Mouse (Mus musculus) heart, adult 11 months (tissue): ENCODE measurements around the gene Hs3st6.
A peak's percentile ranks its signal among the peaks of the same experiment; 100 is the strongest.
"Not testable (repeated sequence)": the region's sequence is repeated elsewhere in the genome, so short reads cannot be mapped to it uniquely, and the experiment has no call there.

Experiments used
- DNase-seq: peaks from one replicate; pipeline ENCODE4 v3.0.0; 2022

The Hs3st6 gene

DNA sequence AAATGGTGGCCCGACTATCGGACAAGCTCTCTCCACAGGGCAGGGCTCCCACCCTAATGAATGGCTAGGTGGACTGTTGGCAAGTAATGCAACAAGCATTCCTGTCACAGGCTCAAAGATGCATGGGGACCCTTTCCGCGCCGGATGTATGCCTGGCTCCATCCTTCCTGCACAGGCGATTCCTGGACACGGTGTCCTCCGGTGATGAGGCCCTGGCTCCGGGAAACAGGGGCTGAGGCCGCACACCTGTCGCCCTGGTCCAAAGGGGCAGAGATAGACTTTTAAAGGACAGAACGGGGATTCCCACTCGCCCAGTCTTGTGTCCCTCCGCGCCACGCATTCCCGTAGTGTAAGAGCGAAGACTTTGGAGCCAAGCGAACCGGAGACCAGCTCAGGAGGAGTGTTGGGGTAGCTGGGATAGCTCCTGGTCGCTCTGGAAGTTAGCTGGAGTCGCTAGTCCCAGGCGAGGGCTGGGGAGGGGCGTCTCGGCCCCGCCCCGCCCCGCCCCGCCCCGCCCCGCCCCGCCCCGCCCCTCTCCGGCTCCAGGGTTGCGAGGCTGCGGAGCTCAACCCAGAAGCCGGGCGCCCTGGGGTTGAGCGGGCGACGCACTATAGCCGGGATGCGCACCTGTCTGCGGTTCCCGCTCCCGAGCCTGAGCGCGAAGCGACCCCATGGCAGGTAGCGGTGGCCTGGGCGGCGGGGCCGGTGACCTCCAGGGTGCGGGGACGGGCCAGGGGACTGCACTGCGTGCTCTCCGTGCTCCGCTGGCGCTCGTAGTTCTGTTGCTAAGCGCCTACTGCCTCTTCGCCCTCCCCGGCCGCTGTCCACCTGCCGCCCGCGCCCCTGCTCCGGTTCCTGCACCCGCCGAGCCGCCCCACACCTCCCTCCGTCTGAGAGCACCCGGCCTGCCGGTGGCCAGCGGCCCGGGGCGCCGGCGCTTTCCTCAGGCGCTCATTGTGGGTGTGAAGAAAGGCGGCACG, at the start of gene Hs3st6:
Hs3st6 (plus strand) TSS at position 574 of the 980 bp plus-strand sequence.
- DNase-seq, result no peak

DNA sequence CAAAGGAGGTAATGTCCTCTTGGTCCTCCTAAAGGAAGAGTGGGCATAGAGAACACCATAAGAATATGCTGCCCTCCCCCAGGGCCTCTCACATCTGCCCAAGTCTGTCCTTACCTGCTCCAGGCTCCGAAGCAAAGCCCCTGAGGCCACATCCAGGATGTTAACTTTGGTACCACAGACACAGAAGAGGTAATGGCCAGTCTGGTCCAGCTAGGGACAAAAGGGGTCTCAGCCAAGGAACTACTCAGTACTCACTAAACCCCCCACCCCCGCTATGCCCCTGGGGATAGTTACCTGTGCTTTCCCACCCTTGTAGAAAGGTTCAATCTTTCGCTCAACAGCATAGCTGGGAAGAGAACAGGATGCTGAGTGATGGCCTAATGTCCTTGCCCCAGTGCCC, 47.0 kb upstream of the Hs3st6 start:
- DNase-seq, result peak; percentile 92

DNA sequence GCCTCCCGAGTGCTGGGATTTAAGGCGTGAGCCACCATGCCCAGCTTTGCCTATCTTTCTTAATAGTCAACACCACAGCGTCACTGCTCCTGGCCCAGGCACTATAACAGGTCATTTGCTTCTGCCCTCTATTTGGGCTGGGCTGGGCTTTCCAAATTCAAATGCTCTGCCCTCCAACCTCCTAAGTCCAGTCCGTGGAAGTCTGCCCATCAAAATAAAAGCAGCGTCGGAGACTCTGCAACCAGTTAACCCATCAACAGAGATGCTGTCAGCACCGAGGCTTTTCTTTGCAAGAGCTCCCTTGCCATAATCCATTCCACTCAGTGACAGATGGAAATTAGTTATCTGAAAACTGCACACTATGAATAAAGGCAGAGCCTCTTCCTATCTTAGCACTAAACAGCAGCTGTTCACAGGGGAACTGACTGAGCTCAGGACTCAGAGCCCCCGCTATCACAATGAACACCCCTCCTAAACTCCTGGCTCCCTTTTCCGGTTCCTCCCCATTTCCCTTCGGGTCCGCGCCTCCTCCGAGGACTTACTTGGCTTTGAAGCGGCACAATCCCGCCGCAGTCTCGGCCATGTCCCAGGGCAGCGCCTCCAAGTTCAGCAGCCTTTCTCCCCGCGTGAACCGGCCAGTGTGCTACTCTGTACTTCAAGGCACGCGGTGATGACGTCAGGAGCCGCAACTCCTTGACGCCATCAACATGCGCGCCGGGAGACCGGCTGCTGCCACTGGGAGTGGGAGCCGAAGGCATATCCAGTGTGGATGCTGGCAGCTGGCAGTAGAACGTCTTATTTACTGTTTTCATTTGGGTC, 45.6 kb upstream of the Hs3st6 start, which contains the start of gene Tbl3:
Tbl3 (minus strand) TSS at position 679 of the 819 bp plus-strand sequence.
- DNase-seq, result peak; percentile 99

DNA sequence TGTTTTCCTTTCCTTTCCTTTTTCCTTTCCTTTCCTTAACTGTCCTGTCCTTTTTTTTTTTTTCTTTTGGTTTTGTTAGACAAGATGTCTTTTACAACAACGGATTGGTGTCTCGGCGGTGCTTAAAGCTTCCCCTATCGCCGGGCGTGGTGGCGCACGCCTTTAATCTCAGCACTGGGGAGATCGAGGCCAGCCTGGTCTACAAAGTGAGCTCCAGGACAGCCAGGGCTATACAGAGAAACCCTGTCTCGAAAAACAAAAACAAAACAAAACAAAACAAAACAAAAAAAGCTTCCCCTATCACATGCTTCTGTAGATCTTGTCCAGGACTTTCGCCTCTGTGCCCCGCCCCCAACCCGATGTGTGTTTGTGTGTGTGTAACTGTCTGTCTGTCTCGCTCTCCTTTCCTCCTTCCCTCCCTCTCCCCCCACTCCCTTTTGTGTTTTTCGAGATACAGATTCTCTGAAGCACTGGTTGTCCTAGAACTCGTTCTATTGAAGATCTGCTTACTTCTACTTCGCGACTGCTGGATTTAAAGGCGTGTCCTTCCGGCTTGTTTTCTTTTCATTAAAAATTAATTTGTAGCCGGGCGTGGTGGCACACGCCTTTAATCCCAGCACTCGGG, 44.9 kb upstream of the Hs3st6 start:
- DNase-seq, result peak; percentile 88

DNA sequence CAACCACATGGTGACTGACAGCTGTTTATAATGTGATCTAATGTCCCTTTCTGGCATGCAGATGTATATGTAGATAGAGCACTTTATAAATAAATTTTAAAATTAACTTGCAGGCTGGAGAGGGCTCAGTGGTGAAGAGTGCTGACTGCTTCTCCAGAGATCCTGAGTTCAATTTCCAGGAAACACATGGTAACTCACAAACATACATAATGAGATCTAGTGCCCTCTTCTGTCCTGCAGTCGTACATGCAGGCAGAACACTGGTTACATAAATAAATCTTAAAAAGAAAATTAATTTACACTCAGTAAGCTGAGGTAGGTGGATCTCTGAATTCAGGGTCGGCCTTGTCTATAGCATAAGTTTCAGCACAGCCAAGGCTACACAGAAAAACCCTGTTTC, 44.1 kb upstream of the Hs3st6 start:
- no peak for DNase-seq

DNA sequence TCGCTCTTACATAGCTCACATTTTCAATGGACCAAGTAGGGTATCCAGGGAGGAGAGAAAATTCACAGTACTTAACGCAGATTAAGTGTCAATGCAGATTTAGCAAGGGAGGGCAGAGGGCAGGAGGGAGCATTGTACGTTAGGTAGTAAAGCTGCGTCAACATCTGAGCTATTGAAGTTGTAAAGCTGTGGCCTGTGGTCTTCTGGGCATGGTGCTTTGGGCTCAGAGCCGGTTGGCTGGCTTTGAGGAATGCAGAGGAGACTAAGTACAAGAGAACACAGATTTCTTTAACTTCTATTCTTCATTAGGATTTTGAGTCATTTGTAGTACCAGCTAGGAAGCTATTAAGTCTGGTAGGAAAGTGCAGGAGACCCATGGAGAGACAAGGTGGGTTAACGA, 37.2 kb upstream of the Hs3st6 start:
- DNase-seq, result no peak

DNA sequence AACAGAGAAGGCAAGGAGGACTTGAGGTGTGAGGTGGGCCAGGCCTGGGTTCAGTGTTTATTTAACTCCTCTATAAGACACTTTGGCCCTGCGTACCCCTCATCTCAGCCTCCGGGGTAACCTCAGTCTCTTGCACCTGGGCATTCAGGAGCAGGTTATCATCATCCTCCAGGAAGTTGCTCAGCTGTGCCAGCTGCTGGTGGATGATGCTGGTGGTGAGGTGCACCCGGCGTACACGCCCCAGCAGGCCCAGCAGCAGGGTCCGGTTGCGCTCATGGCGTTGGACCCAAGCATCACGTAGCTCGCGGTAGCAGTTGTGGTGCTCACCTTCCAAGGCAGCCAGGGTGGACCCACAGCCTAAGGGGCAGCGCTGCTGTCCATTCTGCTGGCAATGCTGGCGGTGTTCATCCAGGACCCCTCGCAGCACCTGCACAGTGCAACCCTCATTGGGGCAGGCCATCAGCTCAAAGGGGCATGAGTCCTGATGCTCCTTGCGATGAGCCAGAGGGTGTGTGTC, 36.6 kb upstream of the Hs3st6 start:
- peak; percentile 87 for DNase-seq

DNA sequence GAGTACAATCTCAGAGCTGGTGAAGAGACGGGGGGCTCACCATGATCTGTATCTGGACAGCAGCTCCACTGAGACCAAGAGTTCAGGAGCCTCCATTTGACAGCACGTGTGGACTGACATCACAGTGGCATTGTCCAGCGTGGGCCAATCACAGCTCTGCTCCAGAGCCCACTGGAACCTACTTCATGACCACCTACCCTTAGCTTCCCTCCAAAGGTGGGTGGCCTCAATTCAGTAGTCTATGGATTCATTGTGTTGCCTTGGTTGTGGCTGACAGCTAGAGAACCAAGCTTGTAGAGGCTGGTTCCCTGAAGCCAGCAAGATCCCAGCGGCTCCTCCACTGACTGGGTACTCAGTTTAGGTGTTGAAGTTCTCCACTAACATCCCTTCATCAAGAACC, 34.8 kb upstream of the Hs3st6 start, which contains the start of the genes Rnf151 and Rps2:
Rnf151 (minus strand) TSS at position 121 of the 400 bp plus-strand sequence.
Rps2 (plus strand) TSS at position 174 of the 400 bp plus-strand sequence.
- peak; percentile 89 for DNase-seq

DNA sequence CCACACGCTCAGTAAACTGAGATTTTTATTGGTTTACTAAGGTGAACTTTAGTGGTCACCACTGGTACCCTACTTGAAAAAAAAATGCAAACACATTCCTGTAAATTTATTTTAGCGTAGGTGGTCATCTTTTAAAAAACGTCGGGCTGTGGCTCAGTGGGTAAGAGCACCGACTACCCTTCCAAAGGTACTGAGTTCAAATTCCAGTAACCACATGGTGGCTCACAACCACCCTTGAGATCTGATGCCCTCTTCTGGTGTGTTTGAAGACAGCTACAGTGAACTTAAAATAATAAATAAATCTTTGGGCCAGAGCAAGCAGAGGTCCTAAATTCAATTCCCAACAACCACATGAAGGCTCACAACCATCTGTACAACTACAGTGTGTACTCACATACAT, 33.9 kb upstream of the Hs3st6 start:
- DNase-seq, result not testable (repeated sequence)

DNA sequence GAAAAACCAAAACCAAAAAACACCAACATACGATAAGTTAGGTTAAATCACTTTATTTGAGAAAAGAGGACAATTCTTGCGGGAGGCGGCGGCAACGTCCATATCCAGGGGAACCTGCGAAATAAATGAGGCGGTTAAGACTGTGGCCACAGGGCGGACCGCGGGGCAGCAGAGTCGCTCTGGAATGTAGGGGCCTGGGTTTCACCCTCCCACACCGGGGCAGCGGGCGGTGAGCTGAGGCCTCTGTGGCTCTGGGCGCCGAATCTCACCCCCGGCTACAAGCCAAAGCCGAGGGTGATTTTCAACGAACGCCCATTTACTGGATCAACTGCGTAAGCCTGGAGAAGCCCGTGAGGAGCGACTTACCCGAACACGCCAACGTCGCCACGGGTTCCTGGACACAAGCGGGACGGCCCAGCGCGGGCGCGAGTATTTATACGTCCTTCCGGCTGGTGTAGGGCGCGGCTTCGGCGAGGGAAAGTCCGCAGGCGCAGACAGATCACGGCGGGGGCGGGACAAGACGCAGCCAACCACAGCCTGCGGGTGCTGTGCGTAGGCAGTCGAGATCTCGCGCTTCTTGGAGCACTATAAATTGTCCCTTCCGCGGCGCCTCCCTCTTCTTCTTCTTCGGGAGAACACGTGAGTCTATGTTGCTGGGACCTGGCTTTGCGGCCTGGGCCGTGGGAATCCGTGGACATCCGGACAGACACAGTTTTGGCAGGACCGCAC, 33.1 kb upstream of the Hs3st6 start:
- DNase-seq, result peak; percentile 100

DNA sequence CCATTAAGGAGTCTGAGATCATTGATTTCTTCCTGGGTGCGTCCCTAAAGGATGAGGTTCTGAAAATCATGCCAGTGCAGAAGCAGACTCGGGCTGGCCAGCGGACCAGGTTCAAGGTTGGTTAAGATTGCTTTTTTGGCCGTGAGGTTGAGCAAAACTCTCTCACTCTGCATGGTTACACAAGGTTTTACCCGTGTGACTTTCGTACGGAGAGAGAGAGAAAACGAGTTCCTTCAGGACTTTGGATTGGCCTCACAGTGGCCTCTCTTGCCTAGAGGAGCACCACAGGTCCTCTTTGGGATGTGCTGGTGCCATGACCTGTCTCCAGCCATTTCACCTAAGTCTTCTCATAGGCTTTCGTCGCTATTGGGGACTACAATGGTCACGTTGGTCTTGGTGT, 32.2 kb upstream of the Hs3st6 start:
- peak; percentile 88 for DNase-seq

DNA sequence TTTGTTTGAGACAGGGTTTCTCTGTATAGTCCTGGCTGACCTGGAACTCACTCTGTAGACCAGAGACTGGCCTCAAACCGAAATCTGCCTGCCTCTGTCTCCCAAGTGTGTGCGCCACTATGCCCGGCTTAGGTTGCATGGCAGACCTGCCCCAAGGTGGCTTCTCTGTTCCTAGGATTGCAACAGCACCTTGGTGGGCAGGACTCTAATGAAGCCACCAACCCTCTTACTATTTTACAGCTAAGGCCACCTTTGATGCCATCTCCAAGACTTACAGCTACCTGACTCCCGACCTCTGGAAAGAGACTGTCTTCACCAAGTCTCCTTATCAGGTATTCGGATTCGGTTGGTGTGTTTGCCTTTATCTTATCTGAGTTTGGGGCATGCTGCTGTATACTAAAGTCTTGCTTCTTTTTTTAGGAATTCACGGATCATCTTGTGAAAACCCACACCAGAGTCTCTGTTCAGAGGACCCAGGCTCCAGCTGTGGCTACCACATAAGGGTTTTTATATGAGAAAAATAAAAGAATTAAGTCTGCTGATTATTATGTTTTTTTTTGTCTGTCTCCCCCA, 31.3 kb upstream of the Hs3st6 start:
- peak; percentile 85 for DNase-seq

DNA sequence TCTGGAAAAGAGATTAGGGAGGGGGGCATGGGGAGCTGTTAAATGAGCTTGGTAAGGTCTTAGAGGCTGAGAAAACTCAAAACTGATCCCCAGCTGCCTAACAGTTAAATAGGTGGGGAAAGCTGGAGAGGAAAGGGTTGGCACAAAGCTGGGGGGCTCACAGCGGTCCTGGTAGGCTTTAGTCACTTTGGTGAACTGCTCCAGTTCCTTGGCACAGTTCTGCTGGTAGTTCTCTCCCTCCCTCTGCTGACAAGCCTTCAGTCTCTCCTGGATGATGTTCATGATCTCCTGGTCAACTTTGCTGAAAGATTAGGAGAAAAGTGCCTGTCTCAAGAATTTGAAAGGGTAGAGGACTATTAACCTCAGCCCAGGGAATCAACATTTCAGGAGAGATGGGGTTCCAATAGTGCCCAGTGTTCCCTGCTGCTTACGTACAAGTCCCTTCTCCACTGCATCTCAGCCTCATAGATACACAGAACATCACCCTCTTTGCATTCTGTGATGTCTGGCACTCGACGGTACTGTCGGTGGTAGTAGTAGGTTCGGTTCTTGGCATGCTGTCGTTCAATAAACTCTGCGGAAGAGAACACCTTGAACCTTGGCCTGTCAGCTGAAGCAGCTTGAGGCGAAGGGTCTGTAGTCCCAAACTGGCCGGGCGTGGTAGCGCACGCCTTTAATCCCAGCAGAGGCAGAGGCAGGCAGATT, 30.4 kb upstream of the Hs3st6 start:
- peak; percentile 91 for DNase-seq

DNA sequence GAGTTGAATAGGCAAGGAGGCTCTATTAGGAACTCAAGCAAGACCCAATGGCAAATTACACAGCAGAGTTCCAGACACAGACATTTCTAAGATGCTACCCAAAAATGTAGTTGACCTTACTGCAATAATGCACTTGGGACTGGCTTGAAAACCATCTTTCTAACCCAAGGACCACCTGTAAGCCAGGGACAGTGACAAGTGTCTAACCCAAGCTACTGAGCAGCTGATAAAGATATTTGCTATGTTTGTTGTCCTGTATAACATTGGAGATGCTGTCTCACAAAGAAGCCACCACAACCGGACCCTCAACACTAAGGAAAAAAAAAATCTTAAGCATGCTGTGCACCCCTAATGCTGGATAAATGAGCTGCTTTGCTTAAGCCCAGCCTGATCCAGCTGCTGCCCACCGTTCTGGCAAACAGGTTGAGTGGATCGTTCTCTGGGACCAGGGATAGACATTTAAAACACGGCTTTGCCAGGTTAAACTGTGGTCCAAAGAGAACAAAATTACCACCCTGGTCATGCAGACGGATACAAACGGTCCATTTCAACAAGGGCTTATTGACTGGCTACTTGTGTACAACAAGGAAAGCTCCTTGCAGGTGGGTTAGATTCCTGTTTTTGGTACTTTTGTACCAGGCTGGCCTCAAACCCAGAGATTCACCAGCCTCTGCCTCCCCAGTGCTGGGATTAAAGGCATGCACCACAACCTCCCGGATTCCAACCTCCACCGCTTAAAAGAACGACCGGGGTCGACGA, 29.5 kb upstream of the Hs3st6 start:
- peak; percentile 83 for DNase-seq

DNA sequence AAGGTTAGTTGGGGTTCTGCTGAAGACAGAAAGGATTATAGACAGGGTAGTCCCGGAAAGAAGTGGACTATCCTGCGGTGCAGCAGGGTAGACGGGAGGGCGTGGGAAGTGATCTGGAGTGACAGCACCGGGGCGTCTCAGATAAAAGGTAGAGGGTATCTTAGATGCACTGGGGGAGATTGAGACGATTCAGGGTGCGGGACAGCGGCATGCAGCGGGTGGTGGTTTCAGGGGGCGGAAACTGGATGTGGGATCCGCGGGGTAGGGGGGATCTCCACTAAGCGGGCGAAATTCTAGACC, 29.0 kb upstream of the Hs3st6 start:
- DNase-seq, result no peak

DNA sequence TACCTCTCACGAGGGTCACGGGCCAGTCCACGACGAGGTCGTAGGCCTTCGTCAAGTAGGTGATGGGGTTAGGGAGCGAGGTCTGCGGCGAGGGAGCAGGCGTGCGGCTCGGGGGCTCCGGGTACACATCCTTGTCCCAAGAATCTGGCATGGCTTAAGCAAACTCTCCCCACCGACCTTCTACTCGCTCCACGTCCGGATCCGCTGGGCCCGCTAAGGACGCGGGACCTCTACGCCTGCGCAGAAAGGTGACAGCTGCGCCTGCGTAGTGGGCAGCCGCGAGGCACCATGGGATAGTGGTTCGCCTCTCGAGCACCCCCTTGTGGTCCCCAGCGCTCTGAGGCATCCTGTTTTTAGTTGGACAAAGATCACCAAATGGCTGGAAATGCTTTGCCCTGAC, 28.6 kb upstream of the Hs3st6 start, which contains the start of gene Ndufb10:
Ndufb10 (minus strand) TSS at position 295 of the 400 bp plus-strand sequence.
- DNase-seq, result peak; percentile 99

DNA sequence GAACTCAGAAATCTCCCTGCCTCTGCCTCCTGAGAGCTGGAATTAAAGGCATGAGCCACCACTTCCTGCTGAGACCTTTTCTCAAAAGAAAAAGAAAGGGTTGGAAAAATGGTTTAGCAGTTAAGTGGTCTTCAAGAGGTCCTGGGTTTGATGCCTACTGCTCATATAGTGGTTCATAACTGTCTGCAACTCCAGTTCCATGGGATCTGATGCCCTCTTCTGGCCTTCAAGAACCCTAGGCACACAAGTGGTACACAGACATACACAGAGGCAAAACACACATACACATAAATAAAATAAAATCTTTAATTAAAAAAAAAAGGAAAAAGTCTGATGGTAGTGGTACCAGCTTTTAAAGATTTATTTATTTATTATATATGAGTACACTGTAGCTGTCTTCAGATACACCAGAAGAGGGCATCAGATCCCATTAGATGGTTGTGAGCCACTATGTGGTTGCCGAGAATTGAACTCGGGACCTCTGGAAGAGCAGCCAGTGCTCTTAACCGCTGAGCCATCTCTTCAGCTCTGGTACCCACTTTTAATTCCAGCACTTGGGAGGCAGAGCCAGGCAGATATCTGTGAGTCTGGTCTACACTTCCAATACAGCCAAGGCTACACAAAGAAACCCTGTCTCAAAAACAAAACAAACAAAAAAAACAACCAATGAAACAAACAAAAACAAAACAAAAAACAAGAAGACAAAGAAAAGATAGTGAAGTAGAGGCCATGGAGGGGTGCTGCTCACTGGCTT, 27.0 kb upstream of the Hs3st6 start:
- DNase-seq, result no peak

DNA sequence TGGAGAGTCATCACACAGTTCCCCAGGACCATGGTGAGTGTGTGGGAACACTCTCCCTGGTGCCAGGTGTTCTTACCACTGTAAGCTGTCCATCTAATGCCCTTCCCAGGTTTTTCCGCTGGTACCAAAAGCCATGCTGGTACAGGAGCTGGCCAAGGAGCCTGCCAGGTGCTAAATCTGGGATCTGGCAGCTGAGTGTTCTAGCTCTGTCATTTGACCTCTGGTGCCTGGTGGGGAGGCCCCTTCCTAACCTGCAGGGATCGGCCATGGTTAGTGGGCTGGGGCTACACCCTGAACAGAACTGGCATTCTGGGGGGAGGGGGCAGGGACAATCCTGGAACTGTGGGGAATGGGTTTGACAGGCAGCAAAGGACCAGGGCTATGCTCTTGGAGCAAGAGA, 25.2 kb upstream of the Hs3st6 start, which contains the start of gene Rpl3l:
Rpl3l (plus strand) TSS at position 203 of the 400 bp plus-strand sequence.
- DNase-seq, result peak; percentile 98

DNA sequence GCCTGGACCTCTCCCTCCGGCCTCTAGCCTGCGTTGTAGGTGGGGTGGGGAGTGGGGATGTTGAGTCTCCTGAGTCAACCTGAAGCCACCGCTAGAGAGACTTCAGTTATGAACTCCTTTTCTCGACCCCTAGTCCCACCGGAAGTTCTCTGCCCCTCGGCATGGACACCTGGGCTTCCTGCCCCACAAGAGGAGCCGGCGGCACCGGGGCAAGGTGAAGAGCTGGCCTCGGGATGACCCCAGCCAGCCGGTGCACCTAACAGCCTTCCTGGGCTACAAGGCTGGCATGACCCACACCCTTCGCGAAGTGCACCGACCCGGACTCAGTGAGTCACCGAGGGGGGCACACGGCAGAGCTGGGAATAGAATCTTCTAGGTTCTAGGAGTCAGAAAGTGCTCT, 24.6 kb upstream of the Hs3st6 start:
- DNase-seq, result peak; percentile 92
